Mouse (Mus musculus) kidney, adult 2 months (tissue): ENCODE results near the gene Psmb5. TPM values are rescaled to one million over a fixed set of nuclear protein-coding genes. Genes with fewer than 3 reads are reported as not detected.

ENCODE experiments used
- DNase-seq: peaks from one replicate; pipeline ENCODE4 v3.0.0; 2021
- H3K27ac ChIP-seq: fragments of 200-500 bp; 2 replicates; pipeline ENCODE4 v1.5.1; 2012; ENCODE audit warnings: low read depth, low read length, control low read depth, inconsistent platforms; ENCODE audit not compliant: insufficient read depth
- H3K27me3 ChIP-seq: fragments of 200-500 bp; replicated peaks from 2 replicates; pipeline ENCODE4 v1.6.1; 2012; ENCODE audit warnings: mild to moderate bottlenecking, moderate library complexity, low read length, inconsistent platforms; ENCODE audit not compliant: control insufficient read depth, insufficient read depth
- H3K36me3 ChIP-seq: fragments of 200-500 bp; 2 replicates; pipeline ENCODE4 v1.6.1; 2012; ENCODE audit warnings: mild to moderate bottlenecking, moderate library complexity, low read length, inconsistent platforms; ENCODE audit not compliant: control insufficient read depth, insufficient read depth
- H3K4me1 ChIP-seq: fragments of 200-500 bp; 2 replicates; pipeline ENCODE4 v1.6.1; 2011; ENCODE audit warnings: low read length; ENCODE audit not compliant: control insufficient read depth, insufficient read depth
- H3K4me3 ChIP-seq: fragments of 200-500 bp; 2 replicates; pipeline ENCODE4 v1.5.1; 2011; ENCODE audit warnings: mild to moderate bottlenecking, low read depth, low read length, control low read depth; ENCODE audit not compliant: insufficient read depth
- CTCF ChIP-seq: fragments of 200-500 bp; conservative IDR thresholded peaks from 2 replicates; pipeline ENCODE4 v1.5.1; 2011; ENCODE audit warnings: low read depth, mild to moderate bottlenecking, control low read depth, low read length, moderate library complexity, mixed read lengths; ENCODE audit not compliant: insufficient read depth, insufficient read length
- POLR2A ChIP-seq: fragments of 200-500 bp; IDR thresholded peaks from one replicate; pipeline ENCODE4 v1.6.1; 2011; ENCODE audit warnings: low read depth, low read length, control low read depth
- WGBS: fragments of 180-500 bp; shearing (Covaris S2); methylation state at CpG from one replicate; pipeline ENCODE4 v1.1.7; 2018; 5-methylcytosine and 5-hydroxymethylcytosine counted together
- polyA plus RNA-seq: library from polyadenylated mRNA; depleted of rRNA; stranded (reverse); fragments of >200 nt; gene quantifications from 2 replicates; pipeline ENCODE4 v1.2.3, GENCODE M21; 2012

The Psmb5 gene
- polyA plus RNA-seq, 1 experiment = 276 TPM

GRCm38 (mm10) chr14:54631240-54631599 is 13.4 kb upstream of the Psmb5 start:
- Histone ChIP-seq H3K4me3 (no peak overlapping the region), H3K27me3 (no peaks in the 10 kb centered on the region), H3K4me1 (no peaks in the 10 kb centered on the region), H3K36me3 (no peaks in the 10 kb centered on the region), H3K27ac (no peak overlapping the region)
- no peak for DNase-seq
- WGBS = 91% methylated on average over 4 of the region's 4 CpGs
- no peak for TF ChIP-seq POLR2A
- TF ChIP-seq CTCF = no peak

GRCm38 (mm10) chr14:54630583-54631239 is 12.9 kb upstream of the Psmb5 start:
- DNase-seq = no peak
- Histone ChIP-seq H3K27ac (no peak overlapping the region), H3K4me3 (no peak overlapping the region), H3K4me1 (no peaks in the 10 kb centered on the region), H3K27me3 (no peaks in the 10 kb centered on the region), H3K36me3 (no peaks in the 10 kb centered on the region)
- TF ChIP-seq CTCF = no peak
- no peak for TF ChIP-seq POLR2A
- 82% methylated on average over 11 of the region's 11 CpGs for WGBS

- TF ChIP-seq CTCF (no peak), POLR2A (no peak)
- H3K27ac ChIP-seq = no peak overlapping the region
- H3K36me3 ChIP-seq = no peaks in the 10 kb centered on the region
- H3K27me3 ChIP-seq = no peaks in the 10 kb centered on the region
- no peaks in the 10 kb centered on the region for H3K4me1 ChIP-seq
- 94% methylated on average over 2 of the region's 2 CpGs for WGBS
- no peak for DNase-seq
- H3K4me3 ChIP-seq = no peak overlapping the region
Measured at GRCm38 (mm10) chr14:54629797-54630196, 12.0 kb upstream of the Psmb5 start.

GRCm38 (mm10) chr14:54628103-54628502 is 10.3 kb upstream of the Psmb5 start:
- no peaks in the 10 kb centered on the region for H3K36me3 ChIP-seq
- WGBS = 79% methylated on average over 5 of the region's 5 CpGs
- no peak for DNase-seq
- TF ChIP-seq CTCF = no peak
- no peak overlapping the region for H3K27ac ChIP-seq
- no peak overlapping the region for H3K4me3 ChIP-seq
- H3K4me1 ChIP-seq = no peaks in the 10 kb centered on the region
- no peaks in the 10 kb centered on the region for H3K27me3 ChIP-seq

GRCm38 (mm10) chr14:54624976-54625375 is 7.2 kb upstream of the Psmb5 start:
- DNase-seq = no peak
- no peaks in the 10 kb centered on the region for H3K4me1 ChIP-seq
- no peaks in the 10 kb centered on the region for H3K36me3 ChIP-seq
- H3K4me3 ChIP-seq = no peak overlapping the region
- H3K27me3 ChIP-seq = no peaks in the 10 kb centered on the region
- no peak overlapping the region for H3K27ac ChIP-seq
- TF ChIP-seq CTCF (no peak), POLR2A (no peak)
- WGBS = 82% methylated on average over 10 of the region's 10 CpGs

- Histone ChIP-seq H3K4me1 (no peaks in the 10 kb centered on the region), H3K4me3 (no peak overlapping the region), H3K36me3 (no peaks in the 10 kb centered on the region), H3K27me3 (no peaks in the 10 kb centered on the region), H3K27ac (no peak overlapping the region)
- no peak for DNase-seq
- TF ChIP-seq POLR2A (no peak), CTCF (no peak)
- WGBS = 90% methylated on average over 6 of the region's 6 CpGs
Measured at GRCm38 (mm10) chr14:54623334-54623733, 5.5 kb upstream of the Psmb5 start.

- H3K36me3 ChIP-seq = no peaks in the 10 kb centered on the region
- H3K4me3 ChIP-seq = no peak within 1 kb of the TSS
- H3K4me1 ChIP-seq = no peaks in the 10 kb centered on the region
- no peak for DNase-seq
- no peak within 1 kb of the TSS for H3K27ac ChIP-seq
- no peaks in the 10 kb centered on the region for H3K27me3 ChIP-seq
- TF ChIP-seq CTCF (no peak), POLR2A (no peak)
- WGBS = 96% methylated on average over 1 of the region's 1 CpGs
Measured at GRCm38 (mm10) chr14:54621133-54621532, 3.3 kb upstream of the Psmb5 start, which contains the start of gene Psmb11. Gene Psmb11 (plus strand): TSS chr14:54621433.
